Mouse (Mus musculus) thymus, adult 2 months (tissue): Measurements from ENCODE around the gene Naa50.

ENCODE experiments used
- CTCF ChIP-seq: fragments of 200-500 bp; IDR thresholded peaks from 2 replicates; pipeline ENCODE4 v1.5.1; 2012; ENCODE audit warnings: mild to moderate bottlenecking, control low read depth, low read length, moderate library complexity, borderline replicate concordance; ENCODE audit not compliant: control insufficient read depth, poor library complexity, insufficient read depth; ENCODE audit errors: extremely low read depth
- POLR2A ChIP-seq: fragments of 200-500 bp; IDR thresholded peaks from 2 replicates; pipeline ENCODE4 v1.6.1; 2012; ENCODE audit warnings: mild to moderate bottlenecking, low read length, control low read depth, moderate library complexity; ENCODE audit not compliant: control insufficient read depth, poor library complexity, insufficient read depth; ENCODE audit errors: extremely low read depth

DNA sequence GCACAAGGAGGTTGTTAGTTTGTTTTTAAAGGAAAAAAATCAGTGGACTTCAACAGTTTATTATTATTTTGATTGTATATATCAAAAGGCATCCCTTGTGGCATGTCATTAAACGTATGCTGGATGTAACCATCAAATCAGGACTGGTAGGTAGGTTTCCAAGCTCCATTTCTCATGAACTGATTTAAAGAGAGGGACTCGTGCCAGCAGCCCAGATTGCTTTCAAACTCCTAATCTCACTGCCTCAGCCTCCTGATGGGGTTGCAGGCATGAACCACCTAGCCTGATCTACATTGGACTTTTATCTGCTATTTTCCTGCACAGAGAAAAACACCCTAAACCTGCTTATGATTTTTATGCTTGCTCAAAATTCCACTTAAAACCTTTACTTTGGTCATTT, 15.8 kb upstream of the Naa50 start:
- TF ChIP-seq POLR2A (no peak), CTCF (no peak)
